Mouse (Mus musculus) CH12.LX (cell line): Measurements from ENCODE around the gene Pde4d.

Source experiments
- CHD1 ChIP-seq: IDR thresholded peaks from 2 replicates; pipeline ENCODE4 v1.6.1; 2012; ENCODE audit warnings: low read depth, low read length, improper control_type of control experiment, inconsistent platforms
- E2F4 ChIP-seq: IDR thresholded peaks from 2 replicates; pipeline ENCODE4 v1.6.1; 2011; ENCODE audit warnings: low read depth, low read length, improper control_type of control experiment; ENCODE audit not compliant: insufficient replicate concordance
- MEF2A ChIP-seq: IDR thresholded peaks from 2 replicates; pipeline ENCODE4 v1.6.1; 2014; ENCODE audit warnings: low read depth, mild to moderate bottlenecking, inconsistent platforms, low read length, improper control_type of control experiment, borderline replicate concordance
- USF2 ChIP-seq: conservative IDR thresholded peaks from 2 replicates; pipeline ENCODE4 v1.6.1; 2011; ENCODE audit warnings: low read depth, low read length, improper control_type of control experiment
- ZMIZ1 ChIP-seq: IDR thresholded peaks from 2 replicates; pipeline ENCODE4 v1.6.1; 2012; ENCODE audit warnings: low read depth, mild to moderate bottlenecking, inconsistent platforms, low read length, improper control_type of control experiment
- ZNF384 ChIP-seq: IDR thresholded peaks from 2 replicates; pipeline ENCODE4 v1.6.1; 2012; ENCODE audit warnings: low read depth, low read length, improper control_type of control experiment, inconsistent platforms

DNA sequence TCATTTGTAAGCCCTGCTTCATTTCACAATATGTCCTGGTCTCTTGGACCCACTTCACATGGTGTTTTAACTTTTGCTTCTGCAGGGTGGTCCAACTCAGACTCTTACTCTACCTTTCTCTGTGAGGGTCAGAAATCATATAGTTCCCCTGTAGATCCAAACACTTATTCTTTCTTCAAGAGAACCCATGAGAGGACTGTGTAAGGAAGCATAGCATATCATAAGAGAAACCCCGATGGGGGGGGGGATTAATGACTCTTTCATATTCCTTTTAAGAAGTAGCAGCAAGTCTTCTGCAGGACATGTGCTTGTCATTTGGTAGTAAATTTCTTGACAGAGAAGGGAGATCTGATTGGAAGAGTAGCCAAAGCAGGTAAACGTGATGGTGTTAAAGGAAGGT is 603.1 kb downstream of the Pde4d start:
- no peak for TF ChIP-seq USF2
- no peak for TF ChIP-seq ZMIZ1
- no peak for TF ChIP-seq CHD1
- TF ChIP-seq ZNF384 = no peak
- no peak for TF ChIP-seq MEF2A
- TF ChIP-seq E2F4 = no peak
